Mouse (Mus musculus) kidney, adult 2 months (tissue): Measurements from ENCODE around the gene Scmh1. TPM values are rescaled to one million over a fixed set of nuclear protein-coding genes. Genes with fewer than 3 reads are reported as not detected.

Experiments used
- DNase-seq: peaks from one replicate; pipeline ENCODE4 v3.0.0; 2021
- H3K27ac ChIP-seq: fragments of 200-500 bp; 2 replicates; pipeline ENCODE4 v1.5.1; 2012; ENCODE audit warnings: low read depth, low read length, control low read depth, inconsistent platforms; ENCODE audit not compliant: insufficient read depth
- H3K27me3 ChIP-seq: fragments of 200-500 bp; replicated peaks from 2 replicates; pipeline ENCODE4 v1.6.1; 2012; ENCODE audit warnings: mild to moderate bottlenecking, moderate library complexity, low read length, inconsistent platforms; ENCODE audit not compliant: control insufficient read depth, insufficient read depth
- H3K36me3 ChIP-seq: fragments of 200-500 bp; 2 replicates; pipeline ENCODE4 v1.6.1; 2012; ENCODE audit warnings: mild to moderate bottlenecking, moderate library complexity, low read length, inconsistent platforms; ENCODE audit not compliant: control insufficient read depth, insufficient read depth
- H3K4me1 ChIP-seq: fragments of 200-500 bp; 2 replicates; pipeline ENCODE4 v1.6.1; 2011; ENCODE audit warnings: low read length; ENCODE audit not compliant: control insufficient read depth, insufficient read depth
- H3K4me3 ChIP-seq: fragments of 200-500 bp; 2 replicates; pipeline ENCODE4 v1.5.1; 2011; ENCODE audit warnings: mild to moderate bottlenecking, low read depth, low read length, control low read depth; ENCODE audit not compliant: insufficient read depth
- CTCF ChIP-seq: fragments of 200-500 bp; conservative IDR thresholded peaks from 2 replicates; pipeline ENCODE4 v1.5.1; 2011; ENCODE audit warnings: low read depth, mild to moderate bottlenecking, control low read depth, low read length, moderate library complexity, mixed read lengths; ENCODE audit not compliant: insufficient read depth, insufficient read length
- POLR2A ChIP-seq: fragments of 200-500 bp; IDR thresholded peaks from one replicate; pipeline ENCODE4 v1.6.1; 2011; ENCODE audit warnings: low read depth, low read length, control low read depth
- WGBS: fragments of 180-500 bp; shearing (Covaris S2); methylation state at CpG from one replicate; pipeline ENCODE4 v1.1.7; 2018; 5-methylcytosine and 5-hydroxymethylcytosine counted together
- polyA plus RNA-seq: library from polyadenylated mRNA; depleted of rRNA; stranded (reverse); fragments of >200 nt; gene quantifications from 2 replicates; pipeline ENCODE4 v1.2.3, GENCODE M21; 2012

Scmh1 gene
- polyA plus RNA-seq, 1 experiment = 28.1 TPM

DNA sequence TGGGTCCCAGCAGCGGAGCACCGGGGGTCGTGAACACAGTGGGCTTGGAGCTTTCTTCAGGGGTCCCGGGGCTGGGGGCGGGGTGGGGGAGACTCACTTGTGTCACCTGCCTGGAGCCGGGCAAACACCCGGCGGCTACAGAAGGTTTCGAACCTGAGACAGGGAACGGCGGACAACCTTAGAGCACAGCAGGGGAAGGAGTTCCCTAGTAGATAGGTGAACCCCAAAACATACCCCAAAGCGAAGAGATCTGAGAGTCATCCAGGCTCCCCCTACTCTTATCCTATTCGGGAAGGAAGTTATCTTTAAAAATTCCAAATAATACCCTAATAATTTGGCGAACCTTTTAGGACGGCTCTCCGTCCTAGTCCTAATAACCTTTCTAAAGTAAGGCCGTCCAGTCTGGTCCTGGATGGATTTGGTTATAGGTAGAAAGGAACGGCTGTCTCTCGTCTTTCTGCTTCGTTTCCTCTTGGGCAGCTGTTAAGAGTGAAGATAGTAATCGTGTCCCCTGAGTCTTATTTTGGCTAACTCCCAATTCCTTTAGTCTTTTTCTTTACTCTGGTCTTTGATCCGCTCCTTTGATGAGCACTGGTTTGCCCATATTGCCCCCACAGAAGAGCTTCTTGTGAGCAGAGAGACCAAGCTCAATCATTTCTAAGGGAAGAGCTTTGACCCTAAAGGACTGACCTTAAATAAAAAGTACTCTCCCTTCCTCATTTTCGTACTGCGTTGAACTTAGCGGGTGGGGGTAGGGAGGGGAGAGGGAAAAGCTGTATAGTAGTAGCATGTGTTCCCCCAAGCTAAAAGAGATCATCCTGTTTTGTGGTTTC lies 941 bp downstream of the Scmh1 start:
- Histone ChIP-seq H3K27ac (peak overlapping the region; percentile 94), H3K27me3 (peaks cover 3% of the 10 kb centered on the region), H3K36me3 (no peaks in the 10 kb centered on the region), H3K4me1 (peaks cover 6% of the 10 kb centered on the region; the same call in 1 of the 2 replicates), H3K4me3 (peak overlapping the region; percentile 99)
- peak; percentile 26 for DNase-seq
- WGBS = 5% methylated on average over 25 of the region's 25 CpGs
- TF ChIP-seq POLR2A (no peak), CTCF (no peak)

DNA sequence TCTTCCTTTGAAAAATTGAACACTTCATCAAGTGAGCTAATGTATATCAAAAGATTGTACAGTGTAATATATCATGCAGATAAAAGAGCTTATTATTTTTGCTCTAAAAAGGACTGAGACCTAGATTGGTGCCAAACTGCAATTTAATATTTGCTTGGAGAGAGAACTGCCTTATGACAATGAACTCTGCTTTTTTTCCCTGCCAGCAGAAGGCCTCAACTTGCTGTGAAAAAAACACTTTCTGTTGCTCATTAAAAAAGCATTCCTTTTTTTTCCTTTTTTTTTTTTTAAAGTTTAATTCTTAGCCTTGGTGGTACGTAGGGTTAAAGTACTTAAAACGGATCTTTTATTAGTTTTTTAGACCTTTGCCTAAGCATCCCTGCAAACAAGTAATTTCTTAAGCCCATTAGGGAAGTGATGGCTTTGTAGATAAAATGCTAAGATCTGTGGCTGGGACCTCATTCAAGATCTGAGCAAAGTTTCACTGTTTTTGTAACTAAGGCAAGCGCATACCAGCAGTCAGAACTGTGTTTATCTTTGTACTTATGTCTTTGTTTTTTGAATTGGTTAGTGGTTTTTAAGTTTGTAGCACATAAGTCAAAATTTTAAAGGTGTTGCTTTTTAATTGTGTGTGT lies 1.7 kb downstream of the Scmh1 start:
- Histone ChIP-seq H3K4me3 (no peak overlapping the region), H3K36me3 (no peaks in the 10 kb centered on the region), H3K27ac (no peak overlapping the region), H3K27me3 (peaks cover 3% of the 10 kb centered on the region), H3K4me1 (peaks cover 6% of the 10 kb centered on the region; the same call in 1 of the 2 replicates)
- 31% methylated on average over 3 of the region's 3 CpGs for WGBS
- no peak for TF ChIP-seq CTCF
- no peak for TF ChIP-seq POLR2A
- DNase-seq = peak; percentile 13

DNA sequence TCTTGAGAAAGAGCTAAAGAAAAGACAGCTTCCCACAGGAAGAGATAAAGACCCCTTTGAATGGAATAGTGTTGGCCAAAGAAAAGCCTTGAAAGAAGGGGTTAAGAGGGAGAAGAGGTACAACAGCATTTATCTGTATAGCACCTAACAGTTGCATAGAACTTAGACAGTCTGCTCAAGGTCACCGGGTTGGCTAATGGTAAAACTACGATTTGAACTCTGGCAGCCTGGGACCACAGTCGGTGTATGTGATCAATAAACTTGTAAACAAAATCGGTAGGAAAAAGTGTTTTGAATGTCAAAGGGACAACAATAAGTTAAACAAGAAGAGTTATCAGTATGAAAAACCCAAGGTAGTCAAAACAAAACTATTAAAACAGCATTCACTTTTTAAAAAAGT lies 13.0 kb downstream of the Scmh1 start:
- TF ChIP-seq POLR2A = no peak
- TF ChIP-seq CTCF = no peak
- H3K4me3 ChIP-seq = no peak overlapping the region
- peaks cover 3% of the 10 kb centered on the region; the same call in 1 of the 2 replicates for H3K4me1 ChIP-seq
- H3K27me3 ChIP-seq = no peaks in the 10 kb centered on the region
- WGBS = 87% methylated on average over 4 of the region's 4 CpGs
- H3K36me3 ChIP-seq = no peaks in the 10 kb centered on the region
- no peak for DNase-seq
- H3K27ac ChIP-seq = no peak overlapping the region

DNA sequence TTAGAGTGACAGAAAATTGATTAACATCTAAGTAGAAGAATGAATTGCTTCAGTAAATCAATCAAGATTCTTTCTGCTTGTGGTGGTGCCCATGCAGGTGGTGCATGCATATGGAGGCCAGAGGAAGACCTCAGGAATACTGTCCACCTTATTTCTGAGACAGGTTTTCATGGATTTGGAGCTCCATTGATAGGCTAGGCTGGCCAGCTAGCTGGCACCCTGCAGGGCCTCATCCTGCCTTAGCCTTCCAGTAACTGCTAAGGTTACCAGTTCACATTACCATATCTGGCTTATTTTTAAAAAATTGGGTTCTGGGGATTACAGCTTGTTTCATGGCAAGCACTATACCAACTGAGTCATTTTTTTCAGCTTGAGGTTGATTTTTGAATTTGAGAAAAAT lies 15.1 kb downstream of the Scmh1 start:
- DNase-seq = no peak
- TF ChIP-seq POLR2A = no peak
- no peaks in the 10 kb centered on the region for H3K27me3 ChIP-seq

DNA sequence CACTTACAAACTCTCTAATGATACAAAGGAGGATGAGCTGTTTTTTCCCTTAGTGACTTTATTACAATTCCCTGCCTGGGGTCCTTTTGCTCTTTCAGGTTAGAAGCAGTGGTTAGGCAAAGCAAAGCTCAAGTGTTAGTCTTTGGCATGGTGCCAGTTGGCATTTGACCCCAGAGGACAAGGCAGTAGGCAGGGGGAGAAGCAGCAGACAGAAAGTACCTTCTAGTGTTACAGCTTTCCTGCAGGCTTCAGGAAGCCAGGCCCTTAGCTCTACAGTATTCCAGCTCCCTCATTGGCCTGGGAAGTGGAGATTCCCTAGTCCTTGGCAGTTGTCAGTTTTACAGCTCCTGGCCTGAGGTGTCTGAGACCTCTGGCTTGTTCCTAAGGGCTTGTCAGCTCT lies 15.6 kb downstream of the Scmh1 start:
- peak; percentile 78 for DNase-seq
- TF ChIP-seq CTCF (no peak), POLR2A (no peak)
- peaks cover 3% of the 10 kb centered on the region; the same call in 1 of the 2 replicates for H3K4me1 ChIP-seq
- H3K27ac ChIP-seq = no peak overlapping the region
- H3K27me3 ChIP-seq = no peaks in the 10 kb centered on the region
- no peaks in the 10 kb centered on the region for H3K36me3 ChIP-seq
- H3K4me3 ChIP-seq = no peak overlapping the region

More for the DNA sequence above, 15.1 kb downstream of the Scmh1 start:
- H3K4me1 ChIP-seq = peaks cover 3% of the 10 kb centered on the region; the same call in 1 of the 2 replicates
- no peak overlapping the region for H3K4me3 ChIP-seq
- H3K36me3 ChIP-seq = no peaks in the 10 kb centered on the region
- H3K27ac ChIP-seq = no peak overlapping the region

DNA sequence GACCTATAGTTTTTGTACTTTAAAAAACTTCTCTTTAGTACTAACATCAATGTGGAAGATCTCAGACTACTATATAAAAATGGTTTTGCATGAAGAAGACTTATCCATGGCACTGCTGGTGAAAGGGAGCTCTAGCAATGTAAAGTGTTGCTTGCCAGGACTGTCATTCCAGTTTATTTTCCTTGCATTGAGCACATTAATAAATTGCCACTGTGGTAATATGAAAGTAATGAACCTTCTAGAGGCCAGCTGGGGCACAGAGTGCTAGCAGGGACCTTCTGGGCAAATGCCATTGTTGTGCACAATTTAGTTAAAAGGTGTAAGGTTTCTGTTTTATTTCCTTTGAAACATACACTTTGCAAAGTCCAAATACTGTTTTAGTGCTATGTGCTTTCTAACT lies 25.5 kb downstream of the Scmh1 start:
- no peak overlapping the region for H3K27ac ChIP-seq
- no peak overlapping the region for H3K4me3 ChIP-seq
- DNase-seq = no peak
- no peaks in the 10 kb centered on the region; the same call in 1 of the 2 replicates for H3K4me1 ChIP-seq
- H3K36me3 ChIP-seq = no peaks in the 10 kb centered on the region
- no peaks in the 10 kb centered on the region for H3K27me3 ChIP-seq
- TF ChIP-seq POLR2A = no peak
- no peak for TF ChIP-seq CTCF

DNA sequence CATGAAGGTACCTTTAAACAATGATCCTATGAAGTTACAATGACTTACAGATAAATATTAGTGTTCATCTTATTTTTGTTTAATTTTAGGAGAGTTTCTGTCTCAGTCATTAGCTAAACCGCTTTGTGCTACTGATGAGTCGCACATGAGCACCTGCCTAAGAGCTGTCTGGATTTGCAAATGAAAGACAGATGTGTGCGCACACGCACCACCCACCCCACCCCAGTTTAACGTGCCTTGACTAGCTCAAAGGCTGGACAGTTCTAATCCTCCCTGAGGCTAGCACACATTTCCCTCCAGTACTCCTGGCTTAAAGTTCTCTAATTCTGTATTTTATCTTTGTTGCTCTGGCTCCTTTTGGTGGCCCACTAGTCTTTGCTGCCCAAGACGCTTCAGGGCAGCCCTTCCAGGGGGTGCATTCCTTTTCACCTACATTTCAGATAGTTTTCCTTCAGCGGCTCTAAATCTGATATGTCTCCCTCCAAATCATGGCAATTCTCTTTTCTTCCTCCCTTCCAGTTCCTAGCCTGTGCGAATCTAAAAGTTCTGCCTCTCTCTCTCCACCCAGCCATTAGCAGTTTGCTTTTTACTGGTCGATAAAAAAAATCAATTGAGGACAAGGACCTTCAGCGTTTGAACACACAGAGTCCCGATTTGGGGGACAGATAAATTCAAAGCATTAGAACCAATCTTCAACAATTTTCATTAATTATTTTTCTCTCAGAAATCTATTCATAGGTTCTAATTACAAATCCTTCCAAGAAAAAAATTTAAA lies 27.7 kb downstream of the Scmh1 start:
- DNase-seq = no peak

More for the DNA sequence above, 27.7 kb downstream of the Scmh1 start:
- Histone ChIP-seq H3K36me3 (no peaks in the 10 kb centered on the region), H3K4me1 (no peaks in the 10 kb centered on the region; the same call in 1 of the 2 replicates), H3K4me3 (no peak overlapping the region), H3K27me3 (no peaks in the 10 kb centered on the region), H3K27ac (no peak overlapping the region)
- WGBS = 77% methylated on average over 11 of the region's 11 CpGs
- TF ChIP-seq CTCF = no peak
- TF ChIP-seq POLR2A = no peak
